Mouse (Mus musculus): ENCODE results near the gene Cdadc1. TPM values are rescaled to one million over a fixed set of nuclear protein-coding genes. Genes with fewer than 3 reads are reported as not detected.
A peak's percentile ranks its signal among the peaks of the same experiment; 100 is the strongest.
"Not testable (repeated sequence)": the region's sequence is repeated elsewhere in the genome, so short reads cannot be mapped to it uniquely, and the experiment has no call there.

Cdadc1 gene
- total RNA-seq (2022), result 10 to 100 TPM; 67.8 to 82.0 (median 78.5) TPM

- peak; percentile 93 for DNase-seq
These were observed at the start of gene Cdadc1 for GRCm38 (mm10) chr14:59597398-59598259. TSS of gene Cdadc1 (minus strand) at chr14:59597959.

- peak; percentile 24 for DNase-seq
These were observed 49.3 kb upstream of the Cdadc1 start for GRCm38 (mm10) chr14:59646826-59647697.

- DNase-seq, result no peak
These were observed 47.1 kb upstream of the Cdadc1 start for GRCm38 (mm10) chr14:59644896-59645295.

- no peak for DNase-seq
These were observed 46.4 kb upstream of the Cdadc1 start for GRCm38 (mm10) chr14:59644166-59644565.

GRCm38 (mm10) chr14:59643582-59643981, 45.8 kb upstream of the Cdadc1 start:
- DNase-seq, result no peak

- DNase-seq, result no peak
These were observed 44.1 kb upstream of the Cdadc1 start for GRCm38 (mm10) chr14:59641856-59642255.

- no peak for DNase-seq
These were observed 41.3 kb upstream of the Cdadc1 start for GRCm38 (mm10) chr14:59638906-59639703.

- no peak for DNase-seq
These were observed 36.2 kb upstream of the Cdadc1 start for GRCm38 (mm10) chr14:59633988-59634387.

- DNase-seq, result no peak
These were observed 35.6 kb upstream of the Cdadc1 start for GRCm38 (mm10) chr14:59633295-59633898.

GRCm38 (mm10) chr14:59632067-59632466, 34.3 kb upstream of the Cdadc1 start:
- DNase-seq, result no peak

- DNase-seq, result no peak
These were observed 32.3 kb upstream of the Cdadc1 start for GRCm38 (mm10) chr14:59630096-59630495.

- no peak for DNase-seq
These were observed 31.5 kb upstream of the Cdadc1 start for GRCm38 (mm10) chr14:59629308-59629707.

GRCm38 (mm10) chr14:59627823-59628222, 30.1 kb upstream of the Cdadc1 start:
- no peak for DNase-seq

- no peak for DNase-seq
These were observed 29.5 kb upstream of the Cdadc1 start for GRCm38 (mm10) chr14:59627142-59627680.

GRCm38 (mm10) chr14:59626711-59627110, 29.0 kb upstream of the Cdadc1 start:
- DNase-seq, result no peak

GRCm38 (mm10) chr14:59625806-59626364, 28.1 kb upstream of the Cdadc1 start:
- DNase-seq, result peak; percentile 8

GRCm38 (mm10) chr14:59625158-59625805, 27.5 kb upstream of the Cdadc1 start, which contains the start of gene Shisa2:
TSS of gene Shisa2 (plus strand) at chr14:59625308.
- DNase-seq, result peak; percentile 58

GRCm38 (mm10) chr14:59624326-59624885, 26.6 kb upstream of the Cdadc1 start:
- DNase-seq, result no peak

GRCm38 (mm10) chr14:59616802-59617201, 19.0 kb upstream of the Cdadc1 start:
- DNase-seq, result no peak

- not testable (repeated sequence) for DNase-seq
These were observed 16.4 kb upstream of the Cdadc1 start for GRCm38 (mm10) chr14:59614149-59614548.
